Mouse (Mus musculus): ENCODE data around the gene Cxcl3.
A peak's percentile ranks its signal among the peaks of the same experiment; 100 is the strongest.

The Cxcl3 gene

GRCm38 (mm10) chr5:90785659-90786588, at the start of gene Cxcl3:
Gene Cxcl3, plus strand, starts transcription at chr5:90786103.
- H3K36me3 ChIP-seq (ENCODE audit: control insufficient read depth, insufficient read depth, low read length, poor library complexity, severe bottlenecking), result no peaks in the 10 kb centered on the region
- no peak for DNase-seq (ENCODE audit: low read depth, low spot score)
- no peaks in the 10 kb centered on the region for H3K27me3 ChIP-seq (ENCODE audit: control insufficient read depth, insufficient read depth, low read length, poor library complexity, severe bottlenecking)

GRCm38 (mm10) chr5:90742029-90742428, 43.9 kb upstream of the Cxcl3 start:
- Histone ChIP-seq H3K36me3 (ENCODE audit: control insufficient read depth, insufficient read depth, low read length, poor library complexity, severe bottlenecking) (no peaks in the 10 kb centered on the region), H3K27me3 (ENCODE audit: control insufficient read depth, insufficient read depth, low read length, poor library complexity, severe bottlenecking) (no peaks in the 10 kb centered on the region)
- peak; percentile 79 for DNase-seq (ENCODE audit: low read depth, low spot score)

GRCm38 (mm10) chr5:90753934-90754333, 32.0 kb upstream of the Cxcl3 start:
- Histone ChIP-seq H3K27me3 (ENCODE audit: control insufficient read depth, insufficient read depth, low read length, poor library complexity, severe bottlenecking) (no peaks in the 10 kb centered on the region), H3K36me3 (ENCODE audit: control insufficient read depth, insufficient read depth, low read length, poor library complexity, severe bottlenecking) (no peaks in the 10 kb centered on the region)
- DNase-seq (ENCODE audit: low read depth, low spot score), result no peak

DNA sequence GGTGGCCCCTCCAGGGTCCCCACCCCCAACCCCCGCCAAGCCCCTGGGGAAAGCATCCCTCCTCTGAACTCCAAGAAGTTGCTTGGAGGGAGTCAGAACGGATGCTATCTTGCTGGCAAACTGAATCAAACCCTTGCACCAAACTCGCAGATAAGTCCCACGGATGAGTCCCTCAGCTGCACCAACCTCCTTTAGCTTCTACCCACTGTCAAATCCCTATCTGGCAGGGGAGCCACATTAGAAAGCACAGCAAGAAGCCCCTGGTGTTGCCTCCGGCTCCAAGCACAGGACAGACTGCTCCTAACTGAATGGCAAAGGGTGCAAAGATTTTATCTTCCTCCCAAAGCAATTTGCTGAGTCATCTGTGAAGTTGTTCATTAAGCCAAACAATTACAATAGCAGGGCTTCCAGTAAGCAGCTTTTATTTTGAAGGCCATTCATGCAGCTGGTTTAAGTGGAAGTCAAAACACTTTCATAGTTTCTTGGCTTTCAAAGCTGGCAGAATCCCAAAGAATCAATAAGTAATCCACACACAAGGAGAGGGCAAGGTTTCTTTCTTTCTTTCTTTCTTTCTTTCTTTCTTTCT, 27.8 kb upstream of the Cxcl3 start:
- Histone ChIP-seq H3K27me3 (ENCODE audit: control insufficient read depth, insufficient read depth, low read length, poor library complexity, severe bottlenecking) (no peaks in the 10 kb centered on the region), H3K36me3 (ENCODE audit: control insufficient read depth, insufficient read depth, low read length, poor library complexity, severe bottlenecking) (no peaks in the 10 kb centered on the region)
- no peak for DNase-seq (ENCODE audit: low read depth, low spot score)

- no peaks in the 10 kb centered on the region for H3K36me3 ChIP-seq (ENCODE audit: control insufficient read depth, insufficient read depth, low read length, poor library complexity, severe bottlenecking)
- no peaks in the 10 kb centered on the region for H3K27me3 ChIP-seq (ENCODE audit: control insufficient read depth, insufficient read depth, low read length, poor library complexity, severe bottlenecking)
- no peak for DNase-seq (ENCODE audit: low read depth, low spot score)
Measured at GRCm38 (mm10) chr5:90759077-90760065, 26.5 kb upstream of the Cxcl3 start, which contains the start of gene Cxcl5. Gene Cxcl5, plus strand, starts transcription at chr5:90759360.

DNA sequence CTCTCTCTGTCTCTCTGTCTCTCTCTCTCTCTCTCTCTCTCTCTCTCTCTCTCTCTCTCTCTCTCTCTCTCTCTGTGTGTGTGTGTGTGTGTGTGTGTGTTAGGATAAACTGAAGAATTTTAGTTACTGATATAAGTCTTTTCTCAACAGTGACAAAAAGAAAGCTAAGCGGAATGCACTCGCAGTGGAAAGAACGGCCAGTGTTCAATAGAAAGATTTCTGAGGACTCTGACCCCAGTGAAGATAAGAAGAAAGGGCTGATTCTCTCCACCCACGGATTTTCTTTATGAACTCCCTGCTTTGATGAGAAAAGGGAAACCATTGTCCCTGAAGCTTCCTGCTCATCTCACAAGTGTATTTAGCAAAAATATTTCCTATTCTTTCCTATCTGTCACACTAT, 25.6 kb upstream of the Cxcl3 start:
- no peaks in the 10 kb centered on the region for H3K36me3 ChIP-seq (ENCODE audit: control insufficient read depth, insufficient read depth, low read length, poor library complexity, severe bottlenecking)
- DNase-seq (ENCODE audit: low read depth, low spot score), result no peak
- H3K27me3 ChIP-seq (ENCODE audit: control insufficient read depth, insufficient read depth, low read length, poor library complexity, severe bottlenecking), result no peaks in the 10 kb centered on the region

DNA sequence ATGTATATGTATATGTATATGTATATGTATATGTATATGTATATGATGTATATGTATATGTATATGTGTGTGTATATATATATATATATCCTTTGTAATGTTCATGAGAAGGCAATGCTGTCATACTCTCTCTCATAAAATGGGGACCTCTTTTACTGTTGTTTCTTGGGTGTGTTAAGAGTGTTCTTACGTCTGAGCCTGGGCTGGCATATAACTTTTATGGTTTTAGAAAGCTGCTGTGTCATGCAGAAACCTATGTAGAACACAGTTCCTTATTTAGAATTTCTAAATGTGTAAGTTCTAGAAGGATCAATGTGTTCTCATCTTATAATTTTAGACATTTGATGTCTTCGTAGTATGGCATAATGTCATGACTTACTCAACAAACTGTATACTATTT, 25.1 kb upstream of the Cxcl3 start:
- no peak for DNase-seq (ENCODE audit: low read depth, low spot score)
- H3K36me3 ChIP-seq (ENCODE audit: control insufficient read depth, insufficient read depth, low read length, poor library complexity, severe bottlenecking), result no peaks in the 10 kb centered on the region
- no peaks in the 10 kb centered on the region for H3K27me3 ChIP-seq (ENCODE audit: control insufficient read depth, insufficient read depth, low read length, poor library complexity, severe bottlenecking)

DNA sequence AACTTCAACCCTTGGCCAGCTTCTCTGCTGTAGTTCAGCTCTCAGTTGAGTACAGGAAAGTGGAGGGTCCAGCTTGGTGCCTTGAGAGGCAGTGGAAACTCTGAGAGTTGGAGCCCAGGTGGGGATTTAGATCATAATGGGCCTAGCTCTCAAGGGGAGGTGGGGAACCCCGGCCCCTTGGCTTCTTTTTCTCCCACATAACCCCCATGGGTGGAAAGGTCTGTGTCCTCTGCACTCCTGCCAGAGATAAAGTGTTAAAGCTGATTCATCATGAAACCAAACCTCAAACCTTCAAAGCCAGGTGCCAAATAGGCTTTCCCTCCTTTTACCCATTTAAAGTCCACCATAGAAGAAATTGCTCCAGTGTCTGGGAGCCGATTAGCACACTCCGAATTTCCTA, 24.1 kb upstream of the Cxcl3 start:
- no peak for DNase-seq (ENCODE audit: low read depth, low spot score)
- Histone ChIP-seq H3K36me3 (ENCODE audit: control insufficient read depth, insufficient read depth, low read length, poor library complexity, severe bottlenecking) (no peaks in the 10 kb centered on the region), H3K27me3 (ENCODE audit: control insufficient read depth, insufficient read depth, low read length, poor library complexity, severe bottlenecking) (no peaks in the 10 kb centered on the region)

DNA sequence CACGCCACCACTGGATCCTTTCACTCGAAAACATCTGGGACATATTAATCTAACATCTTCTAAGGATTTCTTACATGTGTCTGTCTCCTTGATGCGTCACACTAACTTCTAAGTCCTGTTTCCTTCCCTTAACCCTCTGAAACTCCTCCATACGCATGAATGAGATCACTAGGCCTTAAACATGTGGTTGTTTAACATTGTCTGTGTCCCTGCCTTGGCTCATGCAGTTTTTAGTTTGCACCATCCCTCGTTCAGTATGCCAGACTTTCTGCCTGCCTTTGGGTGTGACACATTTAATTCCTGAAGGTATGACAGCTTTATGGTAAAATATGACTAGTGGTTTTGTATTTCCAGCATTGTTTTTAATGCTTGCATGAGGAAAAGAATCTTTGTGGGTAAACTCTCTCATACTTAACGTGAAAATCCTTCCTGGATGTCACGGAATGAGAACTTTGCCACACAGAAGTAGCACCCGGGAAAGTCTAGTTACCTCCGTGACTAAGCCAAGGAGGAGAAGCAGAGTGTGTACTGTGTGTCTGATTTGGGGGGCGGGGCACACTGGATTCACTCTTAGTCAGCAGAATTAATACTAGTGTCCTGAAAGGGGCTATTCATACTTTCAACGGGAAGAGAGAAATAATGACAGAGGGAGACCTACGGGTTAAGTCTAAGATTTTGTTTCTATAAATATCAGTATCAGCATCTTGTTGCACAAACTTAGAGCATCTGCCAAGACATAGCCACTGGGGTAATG, 21.8 kb upstream of the Cxcl3 start:
- H3K36me3 ChIP-seq (ENCODE audit: control insufficient read depth, insufficient read depth, low read length, poor library complexity, severe bottlenecking), result no peaks in the 10 kb centered on the region
- DNase-seq (ENCODE audit: low read depth, low spot score), result no peak
- no peaks in the 10 kb centered on the region for H3K27me3 ChIP-seq (ENCODE audit: control insufficient read depth, insufficient read depth, low read length, poor library complexity, severe bottlenecking)

- H3K36me3 ChIP-seq (ENCODE audit: control insufficient read depth, insufficient read depth, low read length, poor library complexity, severe bottlenecking), result no peaks in the 10 kb centered on the region
- no peak for DNase-seq (ENCODE audit: low read depth, low spot score)
- no peaks in the 10 kb centered on the region for H3K27me3 ChIP-seq (ENCODE audit: control insufficient read depth, insufficient read depth, low read length, poor library complexity, severe bottlenecking)
Measured at GRCm38 (mm10) chr5:90765821-90766606, 19.9 kb upstream of the Cxcl3 start.

- no peak for DNase-seq (ENCODE audit: low read depth, low spot score)
- Histone ChIP-seq H3K27me3 (ENCODE audit: control insufficient read depth, insufficient read depth, low read length, poor library complexity, severe bottlenecking) (no peaks in the 10 kb centered on the region), H3K36me3 (ENCODE audit: control insufficient read depth, insufficient read depth, low read length, poor library complexity, severe bottlenecking) (no peaks in the 10 kb centered on the region)
Measured at GRCm38 (mm10) chr5:90768218-90768617, 17.7 kb upstream of the Cxcl3 start, which contains the start of gene Ppbp. Gene Ppbp, plus strand, starts transcription at chr5:90768518.

DNA sequence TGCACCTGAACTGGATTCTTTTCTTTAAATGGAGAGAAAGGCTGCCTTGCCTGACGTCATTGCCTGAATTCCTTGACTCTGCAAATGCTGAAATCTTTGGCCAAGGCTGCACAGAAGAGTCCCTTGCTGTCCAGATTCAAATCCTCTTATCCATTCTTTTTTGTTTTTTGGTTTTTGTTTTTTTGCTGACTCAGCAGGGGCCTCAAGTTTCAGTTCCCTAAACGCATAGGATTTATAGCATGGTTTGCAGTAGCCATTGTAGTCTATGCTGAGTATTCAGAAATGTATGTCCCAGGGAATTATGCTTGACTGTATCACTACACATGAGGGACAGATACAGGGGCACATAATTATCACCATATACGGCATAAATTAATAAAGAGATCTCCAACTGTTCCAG, 14.5 kb upstream of the Cxcl3 start:
- Histone ChIP-seq H3K27me3 (ENCODE audit: control insufficient read depth, insufficient read depth, low read length, poor library complexity, severe bottlenecking) (no peaks in the 10 kb centered on the region), H3K36me3 (ENCODE audit: control insufficient read depth, insufficient read depth, low read length, poor library complexity, severe bottlenecking) (no peaks in the 10 kb centered on the region)
- no peak for DNase-seq (ENCODE audit: low read depth, low spot score)

- H3K27me3 ChIP-seq (ENCODE audit: control insufficient read depth, insufficient read depth, low read length, poor library complexity, severe bottlenecking), result no peaks in the 10 kb centered on the region
- no peaks in the 10 kb centered on the region for H3K36me3 ChIP-seq (ENCODE audit: control insufficient read depth, insufficient read depth, low read length, poor library complexity, severe bottlenecking)
- no peak for DNase-seq (ENCODE audit: low read depth, low spot score)
Measured at GRCm38 (mm10) chr5:90771880-90772653, 13.8 kb upstream of the Cxcl3 start, which contains the start of gene Pf4. Gene Pf4, plus strand, starts transcription at chr5:90772435.
